Mouse (Mus musculus): ENCODE measurements around the gene Taf3.

The Taf3 gene

DNA sequence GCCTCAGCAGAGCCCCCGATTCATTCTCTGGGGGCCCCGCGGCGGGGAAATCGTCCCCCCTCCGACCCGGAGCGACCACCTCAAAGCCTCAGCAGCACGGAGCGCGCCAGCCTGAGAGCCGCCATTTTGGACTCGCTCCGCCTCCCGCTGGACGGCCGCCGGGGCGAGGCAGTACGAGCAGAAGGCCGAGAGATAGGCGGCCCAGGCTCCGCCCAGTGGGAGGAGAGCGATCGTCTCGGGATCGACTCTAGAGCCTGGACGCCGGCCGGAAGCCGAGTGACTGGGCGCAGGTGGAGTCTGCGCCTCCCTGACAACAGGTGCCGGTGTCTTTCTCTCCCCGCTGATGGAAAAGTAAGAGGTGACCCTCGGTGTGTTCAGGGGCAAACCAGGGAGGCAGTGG, at the start of gene Taf3:
Gene Taf3, minus strand, starts transcription at position 136 of the 400 bp plus-strand sequence.
- peak; percentile 95 for DNase-seq

DNA sequence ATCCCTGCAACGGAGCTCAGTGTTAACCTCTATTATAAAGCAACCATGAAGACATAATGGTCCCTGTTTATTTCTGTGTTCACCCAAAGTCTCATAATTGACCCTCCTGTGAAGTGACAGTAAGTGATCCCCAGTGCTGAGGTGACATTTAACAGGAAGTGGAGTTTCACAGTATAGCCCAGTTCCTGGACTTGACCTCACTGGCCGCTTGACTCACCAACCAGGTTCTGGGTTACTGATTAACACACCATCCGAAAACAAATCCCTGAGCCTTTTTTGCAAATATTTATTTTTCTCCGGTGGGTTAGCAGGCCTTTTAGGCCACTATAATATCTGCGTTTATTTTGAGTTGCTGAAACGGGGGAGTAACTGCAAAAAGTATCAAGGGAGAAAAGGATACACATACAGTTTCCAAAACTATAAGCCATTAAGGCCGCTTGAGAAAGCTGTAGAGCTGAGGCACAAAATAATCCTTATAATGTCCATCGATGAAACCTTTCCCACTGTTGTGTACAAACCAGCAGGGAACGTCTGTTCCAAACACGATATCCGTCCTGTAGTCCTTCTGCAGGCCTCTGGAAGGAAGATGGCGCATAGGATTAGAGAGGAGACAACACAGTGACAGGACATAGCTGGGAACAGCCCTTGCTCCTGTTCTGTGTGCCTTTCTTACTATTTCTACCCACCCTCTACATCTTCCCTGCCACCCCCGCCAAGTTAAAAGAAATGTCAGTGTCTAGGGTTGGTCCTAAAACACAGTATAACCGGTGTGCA, 46.1 kb upstream of the Taf3 start:
- DNase-seq = no peak

DNA sequence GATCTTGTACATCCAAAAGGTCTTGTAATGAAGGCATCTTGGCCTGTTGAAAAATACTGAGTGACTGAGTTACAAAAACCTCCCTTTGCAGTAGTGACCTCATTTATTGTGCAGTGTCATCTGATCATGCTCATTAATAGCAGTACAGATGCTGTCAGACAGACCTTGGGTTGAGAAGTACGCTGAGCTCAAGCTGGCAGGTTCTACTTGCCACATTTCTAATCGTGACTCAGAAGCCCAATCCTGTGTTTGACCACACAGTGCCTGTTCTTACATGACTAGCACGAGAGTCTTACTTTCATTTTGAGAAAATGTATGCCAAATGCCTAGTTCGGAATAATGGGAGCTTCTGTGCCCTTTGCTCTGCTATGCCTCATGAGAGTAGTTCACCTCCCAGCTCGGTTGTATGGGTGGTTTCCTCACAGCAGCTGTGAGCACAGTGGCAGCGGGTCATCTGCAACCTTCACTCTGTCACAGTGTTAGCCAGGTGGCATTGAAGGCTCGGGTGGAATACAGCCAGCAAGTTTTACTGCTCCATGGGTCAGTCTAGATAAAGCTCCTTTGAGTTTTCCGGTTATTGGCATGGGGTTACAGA, 39.0 kb upstream of the Taf3 start:
- no peak for DNase-seq

DNA sequence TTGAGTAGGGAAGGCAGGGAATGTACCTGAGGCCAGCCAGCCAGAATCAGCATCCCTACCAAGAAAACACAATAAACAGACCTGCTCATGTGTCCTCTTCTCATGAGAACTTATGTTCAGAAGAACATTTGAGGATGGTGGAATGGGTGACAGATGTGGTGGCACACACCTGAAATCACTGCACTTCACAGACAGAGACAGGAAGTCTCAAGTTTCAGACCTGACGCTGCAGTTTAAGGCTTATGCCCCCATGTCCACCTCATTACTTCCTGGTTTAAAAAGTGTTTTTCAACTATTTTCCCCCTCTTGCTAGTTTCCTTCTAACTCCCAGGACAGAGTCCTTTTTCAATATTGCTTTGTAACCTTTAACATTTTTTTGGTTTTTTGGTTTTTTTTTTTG, 34.3 kb upstream of the Taf3 start:
- DNase-seq = no peak

DNA sequence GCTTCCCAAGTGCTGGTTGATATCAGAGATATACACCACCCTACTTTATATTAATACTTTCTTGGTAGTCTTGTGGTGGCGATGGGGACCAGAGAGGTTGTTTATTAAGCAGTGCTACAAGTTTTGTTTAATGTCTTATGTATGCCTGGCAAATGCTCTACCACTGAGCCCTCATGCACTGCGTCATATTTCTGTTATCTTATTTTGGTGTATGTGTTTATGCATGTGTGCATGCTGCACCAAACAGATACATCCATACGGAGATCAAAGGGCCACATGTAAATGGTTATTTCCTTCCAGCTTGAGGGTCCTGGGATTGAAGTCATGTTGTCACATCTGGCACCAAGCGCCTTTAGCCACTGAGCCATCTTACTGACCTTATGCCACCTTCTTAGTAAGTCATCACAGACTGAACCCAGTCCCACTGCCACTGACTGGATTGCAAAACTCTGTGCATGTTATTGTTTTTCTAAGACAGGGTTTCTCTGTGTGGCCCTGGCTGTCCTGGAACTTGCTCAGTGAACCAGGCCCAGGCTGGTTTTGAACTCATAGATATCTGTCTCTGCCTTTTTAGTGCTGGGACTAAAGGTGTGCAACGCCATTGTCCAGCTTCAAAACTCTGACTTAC, 33.2 kb upstream of the Taf3 start:
- DNase-seq = no peak

DNA sequence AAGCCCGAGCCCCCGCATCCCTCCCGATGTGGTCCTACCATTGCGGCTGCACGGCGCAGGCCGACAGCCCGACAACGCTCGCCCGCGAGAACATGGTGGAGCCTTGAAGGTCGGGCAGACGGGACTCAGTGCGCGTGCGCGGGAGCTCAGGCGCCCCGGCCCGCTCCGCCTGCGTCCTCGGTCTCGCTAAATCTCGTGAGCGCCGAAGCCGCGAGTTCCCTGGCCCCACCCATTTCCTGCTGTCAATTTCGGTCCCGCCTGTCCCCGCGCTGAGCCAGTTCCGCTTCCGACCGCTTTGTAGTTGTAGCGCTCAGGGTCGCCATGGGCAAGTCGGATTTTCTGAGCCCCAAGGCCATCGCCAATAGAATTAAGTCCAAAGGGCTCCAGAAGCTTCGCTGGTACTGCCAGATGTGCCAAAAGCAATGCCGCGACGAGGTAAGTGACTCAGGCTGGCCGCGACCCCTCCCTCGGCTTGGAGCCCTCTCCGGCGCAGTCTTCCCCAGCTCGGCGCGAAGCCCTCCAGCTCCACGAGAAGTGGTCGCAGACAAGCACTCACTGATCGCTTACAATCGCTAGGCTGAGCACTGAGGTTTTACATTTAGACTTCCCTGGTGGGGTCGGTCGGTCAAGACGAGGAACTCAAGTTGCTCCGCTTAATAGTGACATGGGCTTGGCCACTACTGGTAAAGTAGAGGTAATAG, 32.1 kb upstream of the Taf3 start, which contains the start of the genes Atp5c1 and Kin:
Gene Atp5c1, minus strand, starts transcription at position 201 of the 701 bp plus-strand sequence.
Gene Kin, plus strand, starts transcription at position 284 of the 701 bp plus-strand sequence.
- peak; percentile 96 for DNase-seq

DNA sequence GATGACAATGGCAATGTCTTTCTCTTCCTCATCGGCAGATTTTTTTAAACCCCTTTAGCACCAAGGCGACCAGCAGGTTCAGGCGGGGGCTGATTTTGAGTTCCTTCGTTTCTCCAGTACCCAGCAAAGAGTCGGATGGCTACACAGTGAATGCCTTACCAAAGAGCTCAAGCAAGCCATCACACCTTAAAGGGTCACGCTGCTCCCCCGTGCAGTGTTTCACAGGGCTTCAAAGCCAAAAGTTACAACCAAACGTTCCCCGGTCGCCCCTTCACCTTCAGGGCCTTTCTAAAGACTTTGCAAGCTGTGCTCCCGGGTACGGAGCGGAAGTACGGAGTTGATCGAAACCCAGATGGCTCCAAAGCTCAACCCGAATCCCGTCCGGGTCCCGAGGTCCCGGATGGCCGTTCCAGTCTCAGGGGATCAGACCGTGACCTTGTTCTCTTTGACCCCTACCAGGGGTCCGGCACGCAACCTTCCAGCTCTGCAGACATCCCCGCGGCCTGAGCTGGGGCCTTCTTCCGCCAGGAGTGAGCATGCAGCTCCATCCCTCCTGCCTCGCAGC, 31.4 kb upstream of the Taf3 start:
- DNase-seq = no peak

DNA sequence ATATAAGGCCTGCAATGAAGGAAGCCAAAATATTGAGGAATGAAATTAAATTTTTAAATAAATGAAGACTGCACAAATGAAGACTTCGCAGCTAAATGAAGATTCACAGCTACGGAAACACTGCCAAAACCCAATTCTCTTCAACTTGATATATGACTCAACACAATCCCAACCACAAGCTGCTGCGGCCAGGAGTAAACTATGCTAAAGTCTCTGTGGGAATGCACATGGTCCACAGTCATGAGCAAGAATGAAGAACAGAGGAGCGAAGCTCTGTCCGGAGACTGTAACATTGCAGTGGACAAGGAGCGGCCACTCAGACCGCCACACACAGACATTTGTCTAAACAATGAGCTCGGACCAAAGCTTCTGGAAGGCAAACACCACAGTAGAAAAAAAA, 28.3 kb upstream of the Taf3 start:
- DNase-seq = no peak

DNA sequence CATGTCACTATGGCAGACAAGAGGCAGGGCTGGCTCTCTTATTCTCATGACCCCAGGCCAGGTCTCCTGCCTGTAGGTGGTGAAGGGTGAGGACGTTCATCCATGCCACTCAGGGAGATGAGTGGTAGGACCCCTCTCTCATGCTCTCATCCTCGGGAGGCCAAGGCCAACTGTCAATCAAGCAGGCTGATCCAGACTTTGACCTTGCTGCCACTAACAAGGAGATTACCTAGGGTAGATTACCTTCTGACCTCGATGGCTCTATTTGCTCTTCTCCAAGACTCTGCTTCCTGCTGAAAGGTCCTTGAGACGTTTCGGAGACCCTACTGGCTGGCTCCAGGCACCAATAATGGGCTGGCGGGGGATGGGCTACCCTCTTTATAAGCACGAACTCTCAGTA, 26.1 kb upstream of the Taf3 start:
- DNase-seq = no peak

DNA sequence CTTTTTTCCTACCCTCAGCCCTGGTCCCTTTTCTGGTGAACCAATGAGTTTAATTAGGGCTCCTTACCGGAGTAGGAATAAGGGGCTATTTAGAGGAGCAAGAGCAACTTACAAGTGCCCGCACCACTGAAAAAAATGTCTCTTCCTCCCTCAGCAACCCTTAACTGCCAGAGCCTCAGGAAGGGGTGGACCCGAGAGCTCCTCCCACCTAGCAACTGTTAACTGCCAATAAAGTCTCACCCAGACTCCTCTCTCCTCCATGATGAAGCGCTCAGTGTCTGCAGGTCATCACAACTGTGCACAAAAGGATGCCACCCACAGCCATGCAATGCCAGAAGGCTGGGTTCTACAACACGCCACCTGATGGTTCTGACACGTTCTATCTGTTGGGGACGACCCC, 23.4 kb upstream of the Taf3 start:
- DNase-seq = no peak

DNA sequence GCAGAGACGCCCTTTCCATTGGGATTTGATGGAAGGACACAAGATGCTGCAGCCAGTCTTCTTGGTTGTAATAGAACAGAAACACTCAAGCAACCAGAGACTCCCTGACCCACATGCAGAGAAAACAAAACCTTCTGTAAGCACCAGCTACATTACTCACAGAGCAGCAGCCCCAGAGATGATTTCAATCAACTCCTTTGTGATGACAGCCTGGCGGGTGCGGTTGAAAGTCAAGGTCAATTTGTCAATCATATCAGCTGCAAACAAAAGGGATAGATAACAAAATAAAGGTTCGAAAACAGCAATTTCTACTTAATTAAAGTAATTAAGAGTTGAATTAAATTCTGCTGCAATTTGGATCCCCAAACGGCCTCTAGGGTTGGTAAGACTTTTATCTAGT, 10.4 kb upstream of the Taf3 start:
- DNase-seq = no peak

DNA sequence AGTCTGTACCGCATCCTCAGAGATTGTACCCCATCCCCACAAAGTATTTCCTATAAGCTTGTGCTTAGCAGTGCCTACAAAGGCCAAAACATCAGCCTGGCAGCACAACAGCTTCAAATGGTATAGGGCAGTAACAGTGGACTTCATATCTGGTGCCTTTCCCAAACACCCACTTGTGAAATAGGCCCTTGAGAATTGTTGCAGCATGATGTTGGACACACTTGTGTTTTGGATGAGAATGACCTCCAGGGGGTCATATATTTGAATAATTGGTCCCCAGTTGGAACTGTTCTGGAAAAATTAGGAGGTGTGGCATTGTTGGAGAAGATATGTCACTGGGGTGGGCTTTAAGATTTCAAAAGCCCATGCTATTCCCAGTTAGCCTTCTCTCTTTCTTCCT, 3.6 kb upstream of the Taf3 start:
- no peak for DNase-seq

DNA sequence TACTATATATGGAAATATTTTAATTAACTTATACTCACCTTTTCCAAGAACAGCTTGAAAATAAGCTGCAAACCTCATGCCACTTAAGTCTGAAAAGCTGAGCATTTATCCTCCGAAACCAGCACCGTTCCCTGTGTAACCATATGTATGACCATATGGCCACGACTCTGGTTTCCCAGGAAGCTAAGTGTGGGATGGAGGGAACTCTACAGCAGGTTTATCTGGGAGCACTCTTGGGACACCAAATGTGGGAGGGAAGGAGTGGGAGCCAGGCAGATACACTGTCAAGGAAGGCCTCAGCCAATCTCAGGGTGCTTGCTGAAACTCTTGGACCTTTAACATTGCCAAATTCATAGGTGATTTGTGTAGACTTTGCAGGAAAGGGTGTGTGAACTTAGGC, 2.5 kb upstream of the Taf3 start:
- no peak for DNase-seq

DNA sequence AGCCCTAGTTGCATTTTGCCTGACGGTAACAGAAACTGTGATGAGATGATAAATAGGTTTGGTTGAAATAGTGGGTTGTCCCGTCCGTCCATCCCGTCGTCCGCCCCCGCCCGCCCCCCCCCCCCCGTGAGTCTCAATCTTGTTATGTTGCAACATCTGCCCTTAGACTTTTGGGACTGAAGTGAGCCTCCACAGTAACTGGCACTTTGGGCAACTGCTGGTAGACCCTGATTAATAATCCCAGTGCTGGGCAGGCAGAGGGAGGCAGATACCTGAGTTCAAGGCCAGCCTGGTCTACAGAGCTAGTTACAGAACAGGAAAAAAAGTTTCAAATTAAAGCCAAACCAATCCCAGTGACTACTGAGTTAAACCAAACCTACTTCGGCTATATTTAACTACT, 1.1 kb upstream of the Taf3 start:
- no peak for DNase-seq

DNA sequence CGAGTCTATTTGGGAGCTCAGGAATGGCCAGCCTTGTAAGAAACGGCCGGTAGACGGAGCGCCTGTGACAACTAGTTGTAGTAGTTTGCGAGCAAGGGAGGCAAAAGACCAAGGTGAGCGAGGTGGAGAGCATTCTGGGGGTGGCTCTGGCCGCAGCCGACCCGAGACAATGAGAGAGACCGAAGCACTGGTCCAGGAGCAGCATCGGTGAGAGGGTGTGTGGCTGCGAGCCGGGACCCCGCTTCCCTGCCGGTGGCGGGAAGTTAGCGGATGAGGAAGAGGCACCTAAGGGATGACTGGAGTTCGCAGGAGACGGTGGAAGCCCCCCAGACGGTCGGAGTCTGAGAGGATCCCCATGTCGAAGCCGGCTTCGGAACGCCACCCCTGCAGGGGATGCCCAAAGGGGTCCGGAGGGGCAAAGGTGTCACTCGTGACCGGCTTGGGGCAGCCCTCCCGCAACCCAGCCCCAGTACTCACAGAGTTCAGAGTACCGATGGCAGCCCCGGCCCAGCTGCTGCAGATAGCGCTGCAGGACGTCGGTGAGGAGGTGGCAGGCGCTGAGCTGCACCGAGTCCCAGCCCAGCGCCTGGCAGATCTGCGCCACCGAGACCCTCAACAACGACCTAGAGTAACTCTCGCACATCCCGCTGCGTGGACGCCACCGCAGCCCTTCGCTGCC, 499 bp downstream of the Taf3 start:
- DNase-seq = no peak

DNA sequence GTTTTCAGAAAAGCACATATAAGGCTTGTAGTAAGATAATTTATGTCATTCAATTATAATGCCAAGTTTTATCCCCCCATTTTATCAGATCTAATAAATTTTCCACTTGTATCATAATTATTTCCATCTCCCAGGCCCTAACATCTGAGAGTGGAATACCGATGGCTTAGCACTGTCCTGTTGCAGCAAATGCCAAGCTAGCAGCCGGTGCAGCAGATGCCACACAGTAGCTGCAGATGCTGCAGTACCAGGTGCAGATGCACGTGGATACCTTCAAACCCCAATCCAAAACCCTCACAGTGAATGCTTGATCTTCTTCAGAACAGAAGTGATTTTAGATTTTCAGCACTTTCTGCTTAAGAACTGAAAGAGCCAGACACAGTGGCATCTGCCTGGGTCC, 13.4 kb downstream of the Taf3 start:
- DNase-seq = no peak

DNA sequence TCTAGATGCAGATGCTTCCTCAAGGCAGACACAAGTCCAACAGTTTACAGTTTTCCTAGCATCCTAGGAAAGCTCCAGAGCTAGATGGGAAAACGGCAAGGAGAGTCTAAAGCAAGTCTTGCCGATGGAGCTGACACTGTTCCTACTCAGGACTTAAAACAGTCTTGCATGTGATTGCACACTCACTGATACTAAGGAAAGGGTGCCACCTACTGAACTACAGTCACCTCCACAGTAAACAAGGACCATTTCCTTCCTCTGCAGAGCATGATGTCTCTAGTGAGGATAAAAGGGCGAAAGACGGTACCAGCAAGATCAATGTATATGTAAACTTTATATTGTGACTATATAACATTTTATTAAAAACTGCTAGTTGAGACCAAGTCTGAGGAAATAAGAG, 14.7 kb downstream of the Taf3 start:
- no peak for DNase-seq

DNA sequence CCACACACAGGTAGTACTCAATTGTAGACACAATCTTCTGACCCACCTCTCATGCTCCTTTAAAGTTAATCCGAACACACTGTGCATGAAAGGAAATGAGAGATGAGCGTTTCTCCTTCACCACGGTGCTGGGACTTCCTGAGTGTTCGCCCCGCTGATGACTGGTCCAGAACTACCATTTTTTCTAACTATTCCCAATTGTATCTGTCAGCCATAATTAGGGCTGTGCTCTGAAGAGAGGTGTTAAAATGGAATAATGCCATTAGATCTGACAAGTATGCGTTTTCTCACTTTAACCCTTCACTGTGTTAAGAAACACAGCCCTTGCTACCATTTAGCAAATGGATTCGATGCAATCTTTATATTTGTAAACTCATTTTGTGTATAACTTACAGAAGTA, 18.6 kb downstream of the Taf3 start:
- no peak for DNase-seq

DNA sequence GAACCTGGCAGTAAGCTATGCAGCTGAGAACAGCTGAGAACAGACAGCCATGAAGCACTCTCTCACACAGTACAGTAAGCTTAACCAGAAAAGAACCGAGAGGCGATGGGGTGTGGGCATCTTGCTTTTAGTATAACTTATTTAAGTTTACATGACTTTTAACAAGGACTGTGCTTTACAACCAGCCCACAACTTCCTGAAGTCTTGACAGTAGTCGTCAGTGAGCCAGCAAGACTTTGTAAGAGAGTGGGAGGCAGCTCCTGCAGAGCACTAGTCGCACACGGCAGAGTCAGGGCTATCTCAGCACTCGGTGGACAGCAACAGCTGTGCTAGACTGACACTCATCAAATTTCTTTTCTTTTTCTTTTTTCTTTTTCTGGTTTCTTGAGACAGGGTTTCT, 24.1 kb downstream of the Taf3 start:
- no peak for DNase-seq

DNA sequence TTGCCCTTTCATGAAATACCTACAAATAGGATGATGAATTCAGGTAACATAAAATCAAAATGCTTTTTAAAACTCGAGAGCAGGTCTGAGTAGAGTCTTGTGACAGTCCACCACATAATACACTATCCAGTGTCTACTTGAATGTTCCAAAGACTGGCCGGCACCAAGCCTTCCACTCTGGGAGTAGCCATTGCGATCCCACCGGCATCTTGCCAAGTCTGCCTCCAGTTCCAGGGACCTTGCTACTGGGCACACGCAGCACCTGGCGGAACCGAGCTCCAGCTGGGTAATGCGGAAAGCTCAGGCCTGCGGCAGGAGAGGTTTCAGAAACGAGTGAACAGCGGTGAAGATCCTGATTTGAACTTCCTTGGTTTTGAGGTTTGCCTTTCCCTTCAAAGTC, 27.1 kb downstream of the Taf3 start:
- peak; percentile 57 for DNase-seq

DNA sequence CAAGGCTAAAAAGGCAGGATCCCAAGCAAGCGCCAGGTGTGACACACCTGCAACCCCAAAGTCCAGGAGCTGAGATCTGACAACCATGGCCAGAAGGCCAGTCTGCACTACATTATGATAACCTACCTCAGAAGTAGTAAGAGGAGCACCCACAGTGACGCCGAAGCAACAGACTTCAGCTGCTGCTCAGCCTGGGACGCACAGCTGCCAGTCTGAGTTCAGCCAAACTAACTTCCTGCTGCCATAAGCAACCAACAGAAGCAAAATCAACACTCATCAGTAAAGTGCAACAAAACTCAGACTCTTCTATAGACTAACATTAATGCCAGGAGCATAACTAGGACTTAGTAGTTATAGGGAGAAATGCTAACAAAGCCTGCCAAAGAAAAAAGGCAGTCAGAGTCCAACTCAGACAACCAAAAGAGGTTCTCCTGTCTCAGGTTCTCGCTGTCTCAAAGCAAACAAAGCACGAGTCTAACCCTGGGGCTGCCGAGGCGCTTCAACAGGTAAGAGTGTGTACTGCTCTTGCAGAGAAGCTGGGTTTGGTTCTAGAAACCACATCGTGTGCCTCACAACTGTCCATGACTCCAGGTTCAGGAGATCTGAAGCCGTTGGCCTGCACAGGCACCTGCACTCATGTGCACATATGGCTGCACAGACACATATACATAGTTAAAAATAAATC, 33.3 kb downstream of the Taf3 start:
- no peak for DNase-seq

DNA sequence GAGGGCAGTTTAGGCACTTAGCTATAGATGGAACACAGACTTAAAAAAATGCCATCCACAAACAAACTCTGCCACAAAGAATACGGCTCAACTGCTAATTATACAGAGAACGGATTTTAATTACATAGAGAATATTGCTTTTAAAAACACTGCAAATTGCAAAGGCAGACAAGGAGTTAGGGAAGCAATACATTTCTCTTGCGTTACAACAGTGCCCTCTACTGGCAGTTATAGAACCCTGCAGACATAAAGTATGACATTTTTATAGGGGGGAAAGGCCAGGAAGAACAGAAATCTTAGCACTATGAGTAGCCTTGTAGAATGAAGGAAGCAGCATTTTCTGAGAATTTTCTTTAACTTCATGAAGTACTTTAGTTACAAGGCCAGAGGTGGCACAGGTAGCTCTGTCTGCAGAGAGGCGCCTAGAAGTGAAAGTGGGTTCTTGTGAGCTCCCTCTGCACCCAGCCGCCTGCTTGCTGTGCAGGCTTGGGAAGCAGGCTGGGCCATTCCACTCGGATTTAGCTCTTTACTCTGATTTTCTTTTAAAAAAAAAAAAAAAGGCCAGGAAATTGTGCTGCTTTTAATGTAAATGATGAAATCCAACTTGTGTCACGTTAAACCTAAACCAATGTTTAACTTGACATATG, 38.0 kb downstream of the Taf3 start:
- DNase-seq = no peak

Data from cerebellum, adult 11-12 months (tissue).